Mouse (Mus musculus): Measurements from ENCODE around the gene Sdhaf1.
A peak's percentile ranks its signal among the peaks of the same experiment; 100 is the strongest.

Gene Sdhaf1

GRCm38 (mm10) chr7:30323795-30324194, at the start of gene Sdhaf1:
Sdhaf1 (minus strand) TSS chr7:30323895.
- no peak for DNase-seq

GRCm38 (mm10) chr7:30367466-30367865, 43.8 kb upstream of the Sdhaf1 start:
- DNase-seq: no peak

GRCm38 (mm10) chr7:30363344-30363738, 39.6 kb upstream of the Sdhaf1 start:
- DNase-seq: no peak

- DNase-seq: peak; percentile 70
Measured at GRCm38 (mm10) chr7:30362652-30363343, 39.1 kb upstream of the Sdhaf1 start, which contains the start of gene Lrfn3. Lrfn3 (minus strand) TSS chr7:30362772.

- no peak for DNase-seq
Measured at GRCm38 (mm10) chr7:30360028-30360427, 36.3 kb upstream of the Sdhaf1 start.

- no peak for DNase-seq
Measured at GRCm38 (mm10) chr7:30359276-30359865, 35.7 kb upstream of the Sdhaf1 start.

- DNase-seq: no peak
Measured at GRCm38 (mm10) chr7:30358378-30359186, 34.9 kb upstream of the Sdhaf1 start.

- no peak for DNase-seq
Measured at GRCm38 (mm10) chr7:30354059-30354458, 30.4 kb upstream of the Sdhaf1 start.

- DNase-seq: peak; percentile 82
Measured at GRCm38 (mm10) chr7:30353279-30353822, 29.7 kb upstream of the Sdhaf1 start.

- DNase-seq: peak; percentile 84
Measured at GRCm38 (mm10) chr7:30347828-30348227, 24.1 kb upstream of the Sdhaf1 start.

- no peak for DNase-seq
Measured at GRCm38 (mm10) chr7:30346635-30347379, 23.1 kb upstream of the Sdhaf1 start.

GRCm38 (mm10) chr7:30339432-30340109, 15.9 kb upstream of the Sdhaf1 start:
- DNase-seq: no peak

- peak; percentile 94 for DNase-seq
Measured at GRCm38 (mm10) chr7:30336384-30336783, 12.7 kb upstream of the Sdhaf1 start.

GRCm38 (mm10) chr7:30335688-30336087, 12.0 kb upstream of the Sdhaf1 start:
- no peak for DNase-seq

GRCm38 (mm10) chr7:30334563-30334962, 10.9 kb upstream of the Sdhaf1 start:
- DNase-seq: no peak

GRCm38 (mm10) chr7:30333436-30333835, 9.7 kb upstream of the Sdhaf1 start:
- peak; percentile 86 for DNase-seq

GRCm38 (mm10) chr7:30332622-30333259, 9.0 kb upstream of the Sdhaf1 start:
- no peak for DNase-seq

- peak; percentile 93 for DNase-seq
Measured at GRCm38 (mm10) chr7:30331887-30332286, 8.2 kb upstream of the Sdhaf1 start.

GRCm38 (mm10) chr7:30328379-30328778, 4.7 kb upstream of the Sdhaf1 start:
- no peak for DNase-seq

- peak; percentile 94 for DNase-seq
Measured at GRCm38 (mm10) chr7:30327140-30327539, 3.4 kb upstream of the Sdhaf1 start.

GRCm38 (mm10) chr7:30326427-30326826, 2.7 kb upstream of the Sdhaf1 start:
- no peak for DNase-seq

- peak; percentile 54 for DNase-seq
Measured at GRCm38 (mm10) chr7:30325364-30325763, 1.7 kb upstream of the Sdhaf1 start.
